Mouse (Mus musculus) liver, embryonic 16.5 days (tissue): ENCODE data around the gene Rad23b. TPM values are rescaled to one million over a fixed set of nuclear protein-coding genes. Genes with fewer than 3 reads are reported as not detected.
A peak's percentile ranks its signal among the peaks of the same experiment; 100 is the strongest.

Experiments
- ATAC-seq: fragments of 200-750 bp; cut with Nextera tagmentation; 2 replicates; pipeline ENCODE4 v1.8.0; 2017; ENCODE audit warnings: low read depth, mild to moderate bottlenecking, moderate number of reproducible peaks, moderate library complexity
- H3K27ac ChIP-seq: fragments of 300-500 bp; sonication (generic); 2 replicates; pipeline ENCODE4 v1.5.1; 2014; ENCODE audit warnings: mild to moderate bottlenecking, low read length
- H3K27me3 ChIP-seq: fragments of 300-500 bp; sonication (generic); 2 replicates; pipeline ENCODE4 v1.6.1; 2014; ENCODE audit warnings: low read depth, low read length, mixed read lengths; ENCODE audit not compliant: control insufficient read depth, insufficient read depth
- H3K36me3 ChIP-seq: fragments of 300-500 bp; sonication (generic); 2 replicates; pipeline ENCODE4 v1.6.1; 2014; ENCODE audit warnings: mild to moderate bottlenecking; ENCODE audit not compliant: control insufficient read depth, insufficient read depth
- H3K4me1 ChIP-seq: fragments of 300-500 bp; sonication (generic); 2 replicates; pipeline ENCODE4 v1.6.1; 2014; ENCODE audit warnings: low read depth, low read length, mixed read lengths; ENCODE audit not compliant: control insufficient read depth
- H3K4me2 ChIP-seq: fragments of 300-500 bp; sonication (generic); 2 replicates; pipeline ENCODE4 v1.6.1; 2014; ENCODE audit warnings: low read depth, low read length, mixed read lengths
- H3K4me3 ChIP-seq: fragments of 300-500 bp; sonication (generic); 2 replicates; pipeline ENCODE4 v1.5.1; 2014; ENCODE audit warnings: low read depth, mild to moderate bottlenecking, low read length
- H3K9ac ChIP-seq: fragments of 300-500 bp; sonication (generic); 2 replicates; pipeline ENCODE4 v1.6.1; 2014; ENCODE audit warnings: low read depth, low read length
- H3K9me3 ChIP-seq: fragments of 300-500 bp; sonication (generic); replicated peaks from 2 replicates; pipeline ENCODE4 v1.6.1; 2016; ENCODE audit warnings: low read length; ENCODE audit not compliant: control insufficient read depth
- WGBS: fragments of 180-500 bp; shearing (Covaris S2); extraction: QIAGEN DNeasy Blood & Tissue Kit; methylation state at CpG from one replicate; pipeline ENCODE4 v1.1.7; 2014; ENCODE audit not compliant: insufficient replicate concordance; 5-methylcytosine and 5-hydroxymethylcytosine counted together
- polyA plus RNA-seq: library from polyadenylated mRNA; unstranded; fragments of >200 nt; fragmentation: Nextera tagmentation; extraction: Ambion mirVana; gene quantifications from 2 replicates; pipeline ENCODE4 v1.2.1, GENCODE M21; 2015

The Rad23b gene
- polyA plus RNA-seq, 1 experiment from 2014 or later = 31.8 TPM

DNA sequence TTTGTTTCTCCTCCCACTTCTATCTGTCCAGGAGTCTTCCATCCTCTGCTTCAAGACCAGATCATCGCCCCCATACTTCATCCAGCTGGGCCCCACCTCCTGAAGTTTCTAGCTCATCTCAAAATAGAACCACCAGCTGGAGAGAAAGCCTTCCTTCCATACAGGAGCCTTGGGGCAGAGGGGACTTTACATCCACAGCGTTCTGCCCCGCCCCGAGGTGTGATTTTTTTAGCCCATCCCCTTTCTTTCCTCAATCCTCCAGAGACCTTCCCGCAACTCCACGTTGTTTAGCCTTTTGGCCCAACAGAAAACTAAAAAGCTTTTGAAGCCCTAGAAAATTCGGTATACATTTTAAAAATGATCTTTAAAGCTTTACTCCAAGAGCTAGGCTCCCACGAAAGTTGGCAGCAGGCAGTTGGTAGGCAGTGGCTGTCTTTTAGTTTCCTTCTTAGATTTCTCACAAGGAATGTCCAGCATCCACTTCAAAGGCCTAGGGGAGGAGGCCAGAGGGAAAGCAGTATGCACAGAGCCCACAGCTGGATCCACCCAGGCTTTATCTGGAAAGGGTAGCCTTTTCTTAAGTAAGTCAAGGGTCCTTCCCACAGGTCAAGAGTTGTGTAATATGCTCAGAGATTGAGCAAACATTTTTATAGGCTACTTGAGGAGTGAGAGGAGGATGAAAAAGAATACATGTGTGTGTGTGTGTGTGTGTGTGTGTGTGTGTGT lies 20.1 kb upstream of the Rad23b start:
- H3K9me3 ChIP-seq = no peaks in the 10 kb centered on the region
- 69% methylated on average over 8 of the region's 8 CpGs for WGBS
- no peak overlapping the region for H3K9ac ChIP-seq
- no peak overlapping the region for H3K4me2 ChIP-seq
- no peaks in the 10 kb centered on the region for H3K27me3 ChIP-seq
- H3K27ac ChIP-seq = no peak overlapping the region
- no peak for ATAC-seq
- H3K4me1 ChIP-seq = no peaks in the 10 kb centered on the region
- no peak overlapping the region for H3K4me3 ChIP-seq
- H3K36me3 ChIP-seq = no peaks in the 10 kb centered on the region

DNA sequence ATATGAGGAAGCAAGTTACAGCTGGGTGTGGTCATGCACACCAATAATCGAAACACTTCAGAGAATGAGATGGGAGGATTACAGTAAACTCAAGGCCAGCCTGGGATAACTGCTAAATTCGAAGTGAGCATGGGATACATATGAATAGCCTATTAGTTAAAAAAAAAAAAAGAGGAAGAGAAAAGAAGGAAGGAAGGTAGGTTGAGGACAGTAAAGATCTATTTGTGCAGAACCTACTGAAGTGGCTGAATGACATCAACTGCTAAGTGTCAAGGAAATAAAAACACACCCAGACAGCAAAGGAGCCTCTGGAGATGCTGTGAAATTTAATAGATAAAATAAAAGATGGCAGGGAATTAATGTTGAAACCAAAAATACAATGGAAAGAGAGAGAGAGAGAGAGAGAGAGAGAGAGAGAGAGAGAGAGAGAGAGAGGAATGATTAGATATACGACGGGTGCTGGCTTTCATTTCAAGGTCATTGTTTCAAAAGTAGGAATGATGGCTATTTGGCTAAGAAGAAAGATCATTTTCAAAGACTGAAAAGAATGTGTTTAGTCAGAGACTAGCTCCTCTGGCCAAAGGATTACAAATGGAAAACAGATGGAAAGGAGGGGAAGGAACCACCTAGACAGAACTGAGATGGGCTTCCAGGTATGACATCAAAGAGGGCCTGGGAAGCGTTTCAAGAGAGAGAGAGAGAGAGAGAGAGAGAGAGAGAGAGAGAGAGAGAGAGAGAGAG lies 14.6 kb upstream of the Rad23b start:
- H3K4me3 ChIP-seq = no peak overlapping the region
- no peak overlapping the region for H3K27ac ChIP-seq
- 41% methylated on average over 5 of the region's 5 CpGs for WGBS
- no peak overlapping the region for H3K4me2 ChIP-seq
- no peak for ATAC-seq
- no peaks in the 10 kb centered on the region for H3K9me3 ChIP-seq
- peaks cover 9% of the 10 kb centered on the region for H3K4me1 ChIP-seq
- H3K36me3 ChIP-seq = no peaks in the 10 kb centered on the region
- H3K9ac ChIP-seq = no peak overlapping the region
- H3K27me3 ChIP-seq = no peaks in the 10 kb centered on the region

DNA sequence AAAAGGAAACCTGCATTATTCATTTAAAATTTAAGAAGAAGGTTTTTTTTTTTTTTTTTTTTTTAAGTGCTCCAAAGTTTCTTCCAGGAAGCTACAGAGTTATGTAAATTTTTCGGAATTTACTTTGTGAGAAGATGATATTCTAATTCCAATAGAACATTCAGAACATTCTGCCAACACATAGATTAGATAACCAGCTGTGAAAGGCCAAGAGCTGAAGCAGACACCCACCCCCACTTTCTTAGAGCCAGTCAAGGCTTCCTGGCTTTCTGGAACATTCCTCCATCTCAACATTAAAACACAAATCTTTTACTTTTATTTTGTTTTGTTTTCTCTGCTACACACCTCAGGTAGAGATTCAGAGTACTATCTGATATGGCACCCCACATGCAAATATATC lies 10.9 kb upstream of the Rad23b start:
- Histone ChIP-seq H3K27me3 (no peaks in the 10 kb centered on the region), H3K4me2 (no peak overlapping the region; the same call in 1 of the 2 replicates), H3K27ac (no peak overlapping the region; the same call in 1 of the 2 replicates), H3K4me1 (peaks cover 16% of the 10 kb centered on the region), H3K4me3 (no peak overlapping the region), H3K9ac (no peak overlapping the region), H3K36me3 (no peaks in the 10 kb centered on the region), H3K9me3 (no peaks in the 10 kb centered on the region)
- 0 out of 2 replicates have a peak, but pooled peaks have one; percentile 35 for ATAC-seq
- 29% methylated on average over 1 of the region's 1 CpGs for WGBS

DNA sequence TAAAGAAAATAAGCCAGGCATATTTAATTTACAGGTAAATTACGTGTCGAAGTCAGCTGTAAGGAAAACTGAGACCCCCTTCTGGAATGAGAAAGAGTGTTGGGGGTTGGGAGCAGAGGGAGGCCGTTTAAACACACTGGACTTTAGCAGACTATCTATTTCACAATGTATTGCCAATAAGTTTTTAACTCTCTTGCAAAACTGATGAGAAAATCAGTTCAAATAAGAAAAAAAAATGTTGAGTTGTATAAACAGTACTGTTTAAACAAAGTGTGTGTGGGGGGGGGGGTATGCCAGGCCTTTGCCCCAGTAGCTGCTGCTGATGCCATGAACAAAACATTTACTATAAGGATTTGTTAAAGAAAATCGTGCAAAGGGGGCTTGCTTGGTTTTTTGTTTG lies 10.5 kb upstream of the Rad23b start:
- 58% methylated on average over 4 of the region's 4 CpGs for WGBS
- Histone ChIP-seq H3K4me2 (no peak overlapping the region), H3K27me3 (no peaks in the 10 kb centered on the region), H3K9ac (no peak overlapping the region), H3K27ac (no peak overlapping the region), H3K4me1 (peaks cover 16% of the 10 kb centered on the region), H3K4me3 (no peak overlapping the region), H3K9me3 (no peaks in the 10 kb centered on the region), H3K36me3 (no peaks in the 10 kb centered on the region)
- ATAC-seq = peak; percentile 47

DNA sequence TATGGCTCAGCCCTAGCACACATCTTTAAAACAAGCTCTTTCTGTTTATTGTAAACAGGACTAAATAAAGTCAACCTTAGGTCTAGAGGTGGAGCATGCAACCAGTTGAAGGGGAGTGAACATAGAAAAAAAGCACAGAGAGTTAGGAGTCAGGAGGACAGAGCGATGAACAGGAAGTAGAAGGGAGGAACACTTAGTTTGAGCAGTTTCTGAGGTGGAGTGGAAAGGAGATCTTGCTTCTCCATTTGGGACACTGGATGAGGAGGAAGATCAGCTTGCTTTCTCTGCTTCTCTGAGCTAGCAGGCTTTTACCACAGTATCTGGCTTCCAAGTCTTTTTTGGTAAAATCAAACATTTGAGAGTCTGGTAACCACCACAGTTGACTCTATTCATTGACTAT lies 8.0 kb upstream of the Rad23b start:
- no peak overlapping the region for H3K27ac ChIP-seq

DNA sequence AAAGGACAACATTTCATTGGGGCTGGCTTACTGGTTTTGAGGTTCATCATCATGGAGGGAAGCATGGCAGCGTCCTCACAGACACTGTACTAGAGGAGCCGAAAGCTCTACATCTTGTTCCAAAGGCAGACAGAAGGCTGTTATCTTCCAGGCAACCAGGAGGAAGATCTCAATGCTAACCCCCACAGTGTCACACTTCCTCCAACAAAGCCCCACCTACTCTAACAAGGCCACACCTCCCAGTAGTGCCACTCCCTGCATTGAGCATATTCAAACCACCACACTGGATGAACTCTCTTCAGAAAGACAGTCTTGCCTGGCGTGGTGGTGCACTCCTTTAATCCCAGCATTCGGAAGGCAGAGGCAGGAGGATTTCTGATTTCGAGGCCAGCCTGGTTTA lies 7.2 kb upstream of the Rad23b start:
- peaks cover 16% of the 10 kb centered on the region for H3K4me1 ChIP-seq
- H3K9ac ChIP-seq = no peak overlapping the region
- H3K4me2 ChIP-seq = no peak overlapping the region
- H3K27me3 ChIP-seq = no peaks in the 10 kb centered on the region
- H3K27ac ChIP-seq = no peak overlapping the region
- no peaks in the 10 kb centered on the region for H3K36me3 ChIP-seq
- no peak overlapping the region for H3K4me3 ChIP-seq
- WGBS = 29% methylated on average over 5 of the region's 5 CpGs
- ATAC-seq = peak; percentile 89
- no peaks in the 10 kb centered on the region for H3K9me3 ChIP-seq

More for the DNA sequence above, 8.0 kb upstream of the Rad23b start:
- WGBS = 61% methylated on average over 1 of the region's 1 CpGs
- Histone ChIP-seq H3K36me3 (no peaks in the 10 kb centered on the region), H3K4me1 (peaks cover 16% of the 10 kb centered on the region), H3K9me3 (no peaks in the 10 kb centered on the region), H3K27me3 (no peaks in the 10 kb centered on the region), H3K4me2 (no peak overlapping the region), H3K4me3 (no peak overlapping the region), H3K9ac (no peak overlapping the region)
- no peak for ATAC-seq

DNA sequence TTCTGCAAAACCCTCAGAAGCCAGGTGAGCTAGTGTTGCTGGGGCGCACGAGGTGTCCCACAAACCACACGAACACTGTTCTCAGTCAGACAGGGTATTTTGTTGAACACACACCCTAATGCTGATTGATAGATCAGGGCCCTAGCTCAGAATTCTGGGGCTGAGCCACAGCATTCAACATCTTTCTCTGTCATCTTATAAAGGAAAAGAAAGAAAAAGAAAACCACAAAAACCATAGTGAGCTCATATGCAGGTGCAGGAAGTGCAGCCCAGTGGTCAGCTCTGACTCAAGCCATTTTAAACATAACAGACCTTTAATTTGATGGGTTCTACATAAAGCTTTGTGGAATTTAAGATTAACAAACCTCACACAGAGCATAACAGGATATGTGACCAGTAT lies 6.6 kb upstream of the Rad23b start:
- no peak for ATAC-seq

DNA sequence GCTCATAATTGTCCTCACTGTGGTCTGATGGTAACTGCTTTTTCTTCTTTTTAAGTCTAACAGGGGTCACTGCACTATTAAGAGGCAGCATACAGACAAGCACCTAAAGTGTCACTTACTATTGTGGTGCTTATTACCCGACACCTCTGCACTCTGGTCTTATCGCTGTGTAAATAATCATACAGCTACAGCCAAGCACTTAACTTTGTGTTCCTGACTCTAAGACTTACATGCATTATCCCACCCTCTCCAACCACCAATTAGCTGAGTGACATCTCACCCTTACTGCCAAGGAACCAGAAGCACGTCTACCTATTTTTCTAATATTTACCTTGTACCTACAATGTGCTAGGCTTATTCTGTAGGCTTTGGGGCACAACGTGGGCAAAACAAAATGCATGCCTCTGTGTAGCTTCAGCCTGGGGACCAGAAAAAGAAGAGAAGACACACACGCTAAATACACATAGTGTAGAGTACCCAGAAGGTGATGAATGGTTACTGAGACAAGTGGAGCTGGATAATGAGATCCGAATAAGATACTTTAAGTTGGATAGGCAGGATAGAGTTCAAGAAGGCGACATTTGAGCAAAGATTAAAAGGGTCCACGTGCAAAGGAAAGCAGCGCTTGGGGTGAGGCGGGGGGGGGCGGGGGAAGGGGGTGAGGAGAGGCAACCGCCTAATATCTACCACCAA lies 938 bp upstream of the Rad23b start:
- Histone ChIP-seq H3K4me1 (peaks cover 25% of the 10 kb centered on the region), H3K4me2 (peak overlapping the region; percentile 94), H3K9ac (peak overlapping the region; percentile 77), H3K9me3 (no peaks in the 10 kb centered on the region), H3K27ac (peak overlapping the region; percentile 92), H3K27me3 (no peaks in the 10 kb centered on the region), H3K4me3 (peak overlapping the region; percentile 73), H3K36me3 (no peaks in the 10 kb centered on the region)
- 6% methylated on average over 12 of the region's 12 CpGs for WGBS
- no peak for ATAC-seq

More for the DNA sequence above, 6.6 kb upstream of the Rad23b start:
- Histone ChIP-seq H3K27me3 (no peaks in the 10 kb centered on the region), H3K9me3 (no peaks in the 10 kb centered on the region), H3K27ac (no peak overlapping the region), H3K9ac (no peak overlapping the region), H3K4me2 (no peak overlapping the region), H3K4me1 (peaks cover 17% of the 10 kb centered on the region), H3K36me3 (no peaks in the 10 kb centered on the region), H3K4me3 (no peak overlapping the region)
- 46% methylated on average over 3 of the region's 3 CpGs for WGBS
